Mouse (Mus musculus) bone marrow macrophage, adult 2 months (primary cell): ENCODE results near the gene Cfap97d1. TPM values are rescaled to one million over a fixed set of nuclear protein-coding genes. Genes with fewer than 3 reads are reported as not detected.
A peak's percentile ranks its signal among the peaks of the same experiment; 100 is the strongest.
"Not testable (repeated sequence)": the region's sequence is repeated elsewhere in the genome, so short reads cannot be mapped to it uniquely, and the experiment has no call there.

Source experiments
- H3K27ac ChIP-seq: 2 replicates; pipeline ENCODE4 v1.5.1; 2012; ENCODE audit warnings: low read depth, low read length; ENCODE audit not compliant: insufficient read depth
- H3K4me1 ChIP-seq: 2 replicates; pipeline ENCODE4 v1.6.1; 2012; ENCODE audit warnings: low read length; ENCODE audit not compliant: control insufficient read depth, insufficient read depth
- H3K4me3 ChIP-seq: 2 replicates; pipeline ENCODE4 v1.5.1; 2012; ENCODE audit warnings: mild to moderate bottlenecking, low read length, moderate library complexity; ENCODE audit not compliant: insufficient read depth
- CTCF ChIP-seq: IDR thresholded peaks from 2 replicates; pipeline ENCODE4 v1.5.1; 2012; ENCODE audit warnings: low read depth, mild to moderate bottlenecking, low read length, moderate library complexity
- POLR2A ChIP-seq: IDR thresholded peaks from 2 replicates; pipeline ENCODE4 v1.6.1; 2012; ENCODE audit warnings: mild to moderate bottlenecking, low read depth, low read length, borderline replicate concordance
- polyA plus RNA-seq: library from polyadenylated mRNA; stranded (reverse); fragments of >200 nt; gene quantifications from 2 replicates; pipeline ENCODE4 v1.2.4, GENCODE M21; 2012; ENCODE audit not compliant: missing spikeins, insufficient read depth, insufficient read length

Cfap97d1 gene
- polyA plus RNA-seq, 1 experiment = not detected

DNA sequence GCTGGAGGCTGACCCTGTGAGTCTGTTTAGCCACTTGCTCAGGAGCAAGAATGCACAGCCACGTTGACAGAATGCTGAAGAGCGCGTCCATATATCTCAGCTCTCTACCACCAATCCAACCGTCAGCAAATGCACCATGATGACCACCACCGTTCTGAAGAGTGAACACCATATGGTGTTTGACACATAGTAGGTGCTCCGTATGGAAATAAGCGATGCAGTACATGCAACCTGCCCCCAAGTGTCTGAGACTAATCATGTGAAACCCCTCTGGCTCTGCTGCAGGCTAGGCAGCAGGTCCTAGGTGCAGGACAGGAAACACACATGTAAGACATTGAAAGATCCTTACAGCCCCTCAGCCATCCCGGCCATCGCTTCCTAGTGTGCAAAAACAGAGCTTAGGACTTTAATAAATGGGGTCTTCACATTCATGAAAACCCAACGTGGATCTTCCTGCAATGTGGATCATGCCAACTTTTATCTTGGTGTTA lies 603 bp upstream of the Cfap97d1 start:
- H3K4me1 ChIP-seq = peaks cover 43% of the 10 kb centered on the region
- TF ChIP-seq POLR2A = no peak
- no peak for TF ChIP-seq CTCF
- H3K4me3 ChIP-seq = peak overlapping the region; percentile 71
- H3K27ac ChIP-seq = peak overlapping the region; percentile 85

DNA sequence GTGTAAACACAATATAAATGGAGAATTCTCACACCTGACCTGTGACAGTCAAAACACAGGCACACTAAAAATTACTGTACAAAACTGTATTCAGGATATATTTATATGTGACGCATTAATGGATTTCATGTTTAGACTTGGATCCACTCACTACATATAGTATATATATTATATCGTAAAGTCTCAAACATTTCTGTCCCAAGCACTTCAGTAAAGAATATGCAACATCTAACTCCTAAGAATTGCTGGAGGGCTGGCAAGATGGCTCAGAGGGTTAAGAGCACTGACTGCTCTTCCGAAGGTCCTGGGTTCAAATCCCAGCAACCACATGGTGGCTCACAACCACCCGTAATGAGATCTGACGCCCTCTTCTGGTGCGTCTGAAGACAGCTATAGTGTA lies 1.4 kb downstream of the Cfap97d1 start:
- H3K4me1 ChIP-seq = peaks cover 26% of the 10 kb centered on the region
- not testable (repeated sequence) for H3K4me3 ChIP-seq, H3K27ac ChIP-seq

DNA sequence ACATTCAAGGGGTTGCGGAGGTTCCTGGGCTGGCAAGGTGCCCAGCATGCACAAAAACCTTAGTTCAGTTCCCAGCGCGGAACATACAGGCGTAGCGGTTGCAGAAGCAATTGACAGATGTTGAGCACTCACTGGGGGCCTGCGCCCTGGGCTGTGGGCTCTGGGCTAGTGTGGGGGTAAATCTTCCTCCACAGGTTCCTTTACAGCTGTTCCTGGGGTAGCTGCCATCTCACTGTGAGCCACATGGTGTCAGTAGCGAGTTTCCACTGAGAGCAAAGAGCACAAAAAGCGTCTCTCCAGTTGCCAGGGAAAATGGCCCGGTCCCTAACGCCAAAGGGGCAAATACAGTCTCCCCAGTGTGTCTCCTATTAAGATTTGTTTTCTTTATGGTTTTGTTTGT lies 1.9 kb downstream of the Cfap97d1 start:
- Histone ChIP-seq H3K4me3 (no peak overlapping the region), H3K4me1 (peaks cover 21% of the 10 kb centered on the region), H3K27ac (no peak overlapping the region)
- TF ChIP-seq POLR2A = no peak
- TF ChIP-seq CTCF = peak; percentile 55

DNA sequence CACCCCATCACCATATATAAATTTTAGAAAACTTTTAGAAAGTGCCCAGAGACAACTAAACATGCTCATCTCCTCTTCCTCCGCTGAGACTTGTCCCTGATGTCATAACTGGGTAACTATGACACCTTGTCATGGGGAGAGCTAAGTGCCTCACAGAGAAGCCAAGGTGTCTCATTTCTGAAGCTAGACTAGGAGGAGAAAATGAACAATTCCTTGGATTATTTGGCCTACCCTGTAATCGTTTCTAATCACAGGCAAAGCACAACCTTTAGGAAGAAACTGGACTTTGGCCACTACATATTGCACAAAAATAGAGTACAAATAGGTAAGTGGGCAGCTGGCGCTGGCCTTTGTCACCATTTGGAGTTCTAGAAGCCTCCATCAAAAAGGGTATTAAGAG lies 2.8 kb downstream of the Cfap97d1 start, which contains the start of gene Dusp3:
Gene Dusp3, minus strand, starts transcription at position 101 of the 400 bp plus-strand sequence.
- peaks cover 14% of the 10 kb centered on the region for H3K4me1 ChIP-seq
- no peak within 1 kb of the TSS for H3K4me3 ChIP-seq
- no peak within 1 kb of the TSS for H3K27ac ChIP-seq
- no peak for TF ChIP-seq CTCF
- TF ChIP-seq POLR2A = no peak

DNA sequence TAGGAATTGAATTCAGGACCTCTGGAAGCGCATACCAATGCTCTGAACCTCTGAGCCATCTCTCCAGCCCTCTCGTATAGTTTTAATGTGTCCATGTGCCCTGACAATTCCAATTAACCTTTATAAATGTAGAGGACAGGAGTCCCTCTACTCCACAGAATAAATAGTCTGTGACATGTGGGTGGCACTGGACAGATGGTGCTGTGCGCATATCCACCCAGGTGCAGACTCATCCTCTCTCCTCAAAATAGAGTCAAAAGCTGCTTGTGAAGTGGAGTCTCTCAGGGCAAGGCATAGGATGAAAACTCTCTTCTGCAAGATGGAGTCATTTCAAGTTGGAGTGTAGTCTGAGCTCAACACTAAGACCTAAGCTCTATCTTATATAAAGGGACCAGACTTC lies 6.2 kb downstream of the Cfap97d1 start:
- no peak for TF ChIP-seq POLR2A
- TF ChIP-seq CTCF = no peak
- no peak overlapping the region for H3K27ac ChIP-seq
- H3K4me3 ChIP-seq = no peak overlapping the region
- H3K4me1 ChIP-seq = no peaks in the 10 kb centered on the region

DNA sequence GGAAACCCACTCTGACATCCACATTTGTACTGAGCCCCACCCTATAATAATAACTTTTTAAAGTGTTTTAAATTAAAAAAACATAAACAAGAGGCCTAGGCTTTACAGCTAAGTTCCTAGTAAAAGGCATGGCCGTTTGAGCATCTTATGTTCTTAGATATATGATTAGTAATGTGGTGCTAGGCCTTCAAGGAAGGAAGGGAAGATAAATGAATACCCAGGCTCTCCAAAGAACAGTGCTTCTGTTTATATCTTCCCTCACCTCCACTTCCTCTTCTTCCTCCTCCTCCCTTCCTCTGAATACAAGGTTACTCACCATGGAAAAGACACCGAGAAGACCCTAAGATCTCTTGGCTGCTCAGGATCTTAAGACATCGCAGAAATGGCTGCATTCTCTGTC lies 7.7 kb downstream of the Cfap97d1 start:
- Histone ChIP-seq H3K27ac (no peak overlapping the region), H3K4me3 (no peak overlapping the region), H3K4me1 (no peaks in the 10 kb centered on the region)
- TF ChIP-seq CTCF = no peak
- TF ChIP-seq POLR2A = no peak

DNA sequence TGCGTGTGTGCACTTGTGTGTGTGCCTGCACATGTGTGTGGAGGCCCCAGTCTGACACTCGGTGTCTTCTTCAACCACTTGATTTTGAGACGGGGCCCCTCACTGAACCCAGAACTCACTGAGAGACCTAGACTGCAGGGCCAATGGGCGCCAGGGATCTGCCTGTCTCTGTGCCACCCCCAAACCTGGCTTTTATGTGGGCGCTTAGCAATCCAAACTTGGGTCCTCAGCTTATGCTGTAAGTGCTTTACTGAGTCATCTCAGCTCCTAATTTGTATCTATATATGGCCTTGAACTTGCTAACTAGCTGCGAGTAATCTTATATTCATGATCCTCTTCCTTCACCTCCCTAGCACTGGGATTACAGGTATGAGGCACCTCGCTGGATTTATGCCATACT lies 8.3 kb downstream of the Cfap97d1 start:
- Histone ChIP-seq H3K4me1 (no peaks in the 10 kb centered on the region), H3K27ac (no peak overlapping the region), H3K4me3 (no peak overlapping the region)
- no peak for TF ChIP-seq CTCF
- TF ChIP-seq POLR2A = no peak

DNA sequence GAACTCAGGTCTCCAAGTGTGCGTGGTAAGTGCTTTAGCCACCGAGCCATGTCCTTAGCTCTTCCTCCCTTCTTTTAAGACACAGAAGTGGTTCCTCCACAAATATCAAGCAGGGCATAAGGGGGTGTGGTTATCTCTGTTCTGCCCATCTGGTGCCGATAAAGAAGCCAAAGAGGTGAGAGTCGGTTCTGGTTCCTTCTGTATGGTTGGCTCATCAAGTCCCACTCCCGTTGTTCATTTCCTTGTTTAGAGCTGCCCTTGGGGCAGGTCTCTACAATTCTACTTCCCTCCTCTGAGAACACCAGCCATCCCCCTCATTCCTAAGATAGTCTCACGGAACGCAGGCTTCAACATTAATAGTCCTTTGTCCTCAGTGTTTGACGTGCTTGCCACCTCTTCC lies 10.0 kb downstream of the Cfap97d1 start:
- Histone ChIP-seq H3K4me3 (no peak overlapping the region), H3K27ac (no peak overlapping the region), H3K4me1 (no peaks in the 10 kb centered on the region)
- TF ChIP-seq CTCF (no peak), POLR2A (no peak)

DNA sequence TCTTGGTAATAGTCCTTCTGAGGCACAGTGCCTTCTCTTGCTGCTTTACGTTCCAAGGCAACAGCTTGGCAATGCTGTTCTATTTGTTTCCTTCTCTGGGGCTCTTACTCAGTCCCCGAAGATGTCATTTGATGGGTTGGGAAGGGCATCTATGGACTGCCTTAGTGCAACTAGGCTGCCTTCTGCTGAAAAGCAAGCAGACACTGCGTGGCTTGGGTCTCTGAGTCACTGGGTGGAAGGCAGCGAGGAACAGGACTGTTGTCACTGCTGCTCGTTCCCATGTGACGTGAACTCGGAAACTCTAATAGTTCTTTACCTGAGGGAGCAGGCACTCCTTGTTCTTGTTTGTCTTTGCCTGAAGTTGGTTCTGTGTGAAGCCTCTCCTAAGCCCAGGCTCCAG lies 11.9 kb downstream of the Cfap97d1 start:
- TF ChIP-seq CTCF (no peak), POLR2A (no peak)
- no peak overlapping the region for H3K27ac ChIP-seq
- H3K4me3 ChIP-seq = no peak overlapping the region
- H3K4me1 ChIP-seq = no peaks in the 10 kb centered on the region

DNA sequence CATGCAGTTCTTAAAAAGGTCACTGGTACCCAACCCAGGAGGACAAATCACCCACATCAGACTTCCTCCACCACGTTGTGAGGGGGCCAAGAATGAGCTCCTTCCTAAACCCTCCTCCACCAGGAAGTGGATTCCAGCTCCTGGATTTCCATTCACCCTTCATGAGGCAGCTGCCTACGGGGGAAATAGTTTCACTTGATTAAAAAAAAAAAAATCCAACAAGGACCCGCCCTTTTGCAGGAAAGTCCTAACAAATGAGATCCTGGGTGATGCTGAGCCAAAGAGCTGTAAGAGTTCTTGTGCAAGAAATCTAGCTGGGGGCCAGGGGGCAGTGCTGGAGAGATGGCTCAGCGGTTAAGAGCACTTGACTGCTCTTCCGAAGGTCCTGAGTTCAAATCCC lies 14.2 kb downstream of the Cfap97d1 start:
- H3K4me1 ChIP-seq = no peaks in the 10 kb centered on the region
- TF ChIP-seq CTCF = no peak
- TF ChIP-seq POLR2A = no peak
- H3K4me3 ChIP-seq = no peak overlapping the region
- H3K27ac ChIP-seq = no peak overlapping the region

DNA sequence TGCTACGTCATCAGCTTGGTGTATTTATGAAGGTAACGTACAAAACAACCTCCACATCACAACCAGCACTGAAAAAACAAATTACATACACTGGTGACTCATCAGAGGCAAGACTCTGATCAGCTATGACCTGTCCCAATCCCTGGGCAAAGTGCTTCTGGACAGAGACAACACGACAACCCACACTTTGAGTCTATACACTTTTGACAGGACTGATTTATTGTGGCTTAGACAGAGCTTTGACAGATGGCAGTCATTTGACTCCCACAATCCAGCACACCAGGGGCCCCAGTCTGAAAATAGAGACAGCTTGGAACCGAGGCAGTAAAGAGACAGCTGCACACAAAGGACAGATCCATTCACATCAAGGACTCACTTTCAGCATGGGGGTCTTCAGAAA lies 15.4 kb downstream of the Cfap97d1 start:
- no peak overlapping the region for H3K27ac ChIP-seq
- no peak for TF ChIP-seq CTCF
- no peak for TF ChIP-seq POLR2A
- H3K4me3 ChIP-seq = no peak overlapping the region
- no peaks in the 10 kb centered on the region for H3K4me1 ChIP-seq
